ENCODE assay signal across 17 mouse cellular contexts in the genomic region with DNA sequence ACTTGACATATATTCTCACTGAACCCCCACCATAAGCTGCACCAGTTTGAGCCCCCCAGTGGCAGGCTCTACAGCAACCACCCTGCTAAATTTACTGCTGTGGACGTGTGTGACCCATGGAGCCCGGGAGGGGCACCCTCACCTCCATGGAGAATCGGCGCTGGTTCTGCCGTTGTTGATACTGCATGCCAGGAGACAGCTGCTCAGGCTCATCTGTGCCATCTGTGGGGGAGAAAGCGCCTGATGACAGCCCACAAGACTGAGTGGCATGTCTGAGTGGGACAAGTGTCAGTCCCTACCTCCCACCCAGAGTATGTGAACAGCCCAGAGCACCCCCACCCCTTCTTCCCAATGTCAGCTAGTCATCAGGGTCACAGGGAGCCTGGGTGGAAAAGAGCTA. TPM values are rescaled to one million over a fixed set of nuclear protein-coding genes. Genes with fewer than 3 reads are reported as not detected.
DNase-seq lines count a peak whose midpoint lies in the region; ATAC-seq lines count a peak whose summit lies in the region.
"Had no signal": no experiment of that assay in that cellular context is flagged by ENCODE, and none has a peak within 500 bp of the region (broad histone marks: within the 10 kb centered on the region; RNA-seq: fewer than 3 reads in every experiment).

No protein-coding gene starts in this region.

- peak; percentile 48 for ATAC-seq in forebrain, embryonic 13.5 days
- no peak; the same call in 1 of the 2 replicates for ATAC-seq in forebrain, embryonic 12.5 days (ENCODE audit: low FRiP score)
- ATAC-seq in forebrain, embryonic 14.5 days: peak; percentile 54; the same call in 1 of the 2 replicates
- ATAC-seq: liver, embryonic 12.5 days had no signal

- 83% methylated on average over 6 of the region's 6 CpGs for WGBS in forebrain, embryonic 13.5 days
- WGBS in forebrain, embryonic 12.5 days: 85% methylated on average over 6 of the region's 6 CpGs
- WGBS in forebrain, embryonic 14.5 days: 78% methylated on average over 6 of the region's 6 CpGs

- H3K4me2 ChIP-seq in forebrain, embryonic 13.5 days: no peak overlapping the region
- no peak overlapping the region for H3K4me2 ChIP-seq in forebrain, embryonic 12.5 days
- H3K4me2 ChIP-seq in forebrain, embryonic 14.5 days (ENCODE audit: low read length): no peak overlapping the region
- H3K4me2 ChIP-seq: embryonic facial prominence, embryonic 12.5 days; heart, embryonic 13.5 days; hindbrain, embryonic 13.5 days; intestine, embryonic 15.5 days; liver, embryonic 12.5 days; lung, embryonic 14.5 days; midbrain, embryonic 15.5 days had no signal

- H3K4me3 ChIP-seq in forebrain, embryonic 13.5 days: no peak overlapping the region
- H3K4me3 ChIP-seq in forebrain, embryonic 12.5 days (replicated peaks): no peak overlapping the region
- no peak overlapping the region for H3K4me3 ChIP-seq in forebrain, embryonic 14.5 days (ENCODE audit: low read depth, low read length)
- H3K4me3 ChIP-seq: embryonic facial prominence, embryonic 12.5 days; heart, embryonic 13.5 days; hindbrain, embryonic 13.5 days; intestine, embryonic 15.5 days; liver, embryonic 12.5 days; midbrain, embryonic 15.5 days had no signal

- no peaks in the 10 kb centered on the region for H3K27me3 ChIP-seq in forebrain, embryonic 13.5 days
- H3K27me3 ChIP-seq in forebrain, embryonic 12.5 days: no peaks in the 10 kb centered on the region
- no peaks in the 10 kb centered on the region for H3K27me3 ChIP-seq in forebrain, embryonic 14.5 days (replicated peaks; ENCODE audit: control insufficient read depth, insufficient read depth, low read length)
- H3K27me3 ChIP-seq: embryonic facial prominence, embryonic 12.5 days; heart, embryonic 13.5 days; hindbrain, embryonic 13.5 days; intestine, embryonic 15.5 days; liver, embryonic 12.5 days; midbrain, embryonic 15.5 days had no signal

- H3K9me3 ChIP-seq in forebrain, embryonic 13.5 days (replicated peaks): no peaks in the 10 kb centered on the region
- H3K9me3 ChIP-seq in forebrain, embryonic 12.5 days: no peaks in the 10 kb centered on the region
- no peaks in the 10 kb centered on the region for H3K9me3 ChIP-seq in forebrain, embryonic 14.5 days (replicated peaks; ENCODE audit: control insufficient read depth, low read length)
- H3K9me3 ChIP-seq: embryonic facial prominence, embryonic 12.5 days; heart, embryonic 13.5 days; hindbrain, embryonic 13.5 days; intestine, embryonic 15.5 days; liver, embryonic 12.5 days; midbrain, embryonic 15.5 days had no signal

- no peak overlapping the region for H3K27ac ChIP-seq in forebrain, embryonic 13.5 days
- no peak overlapping the region for H3K27ac ChIP-seq in forebrain, embryonic 12.5 days
- H3K27ac ChIP-seq in forebrain, embryonic 14.5 days (ENCODE audit: low read depth, low read length): no peak overlapping the region
- H3K27ac ChIP-seq: embryonic facial prominence, embryonic 12.5 days; heart, embryonic 13.5 days; hindbrain, embryonic 13.5 days; intestine, embryonic 15.5 days; liver, embryonic 12.5 days; stomach, postnatal 0 days had no signal

- intact Hi-C loops in left cerebral cortex, postnatal 36 days (cut with DNase I): loop anchor here (1.0 to 5.0 kb wide), 3 partner anchors 33 to 235 kb away; no protein-coding TSS in a partner anchor
- intact Hi-C loops in left cerebral cortex, postnatal 4 days (cut with DNase I): loop anchor here (2.0 to 5.0 kb wide), 2 partner anchors 35 to 235 kb away; no protein-coding TSS in a partner anchor

- H3K9ac ChIP-seq in forebrain, embryonic 13.5 days: no peak overlapping the region
- H3K9ac ChIP-seq in forebrain, embryonic 12.5 days: no peak overlapping the region
- H3K9ac ChIP-seq in forebrain, embryonic 14.5 days (ENCODE audit: low read length): no peak overlapping the region
- H3K9ac ChIP-seq: embryonic facial prominence, embryonic 12.5 days; heart, embryonic 13.5 days; hindbrain, embryonic 13.5 days; intestine, embryonic 15.5 days; liver, embryonic 12.5 days; lung, embryonic 14.5 days; midbrain, embryonic 15.5 days had no signal

- peak; percentile 37 to 38 for DNase-seq in left cerebral cortex, postnatal 36 days (ENCODE audit: low spot score in 2 of 2)
- no peak for DNase-seq in left cerebral cortex, postnatal 4 days
- peak; percentile 60 for DNase-seq in forebrain, embryonic 14.5 days (ENCODE audit: low spot score)
- peak; percentile 35 to 43 for DNase-seq in layer of hippocampus, postnatal 10 days (ENCODE audit: low spot score in 2 of 2)
- DNase-seq in Muller cell, postnatal 12 days (ENCODE audit: inconsistent ontology term): no peak
- DNase-seq in kidney, postnatal 4 days: no peak

- no peaks in the 10 kb centered on the region for H3K36me3 ChIP-seq in forebrain, embryonic 13.5 days (ENCODE audit: poor library complexity, severe bottlenecking)
- no peaks in the 10 kb centered on the region for H3K36me3 ChIP-seq in forebrain, embryonic 12.5 days (replicated peaks)
- H3K36me3 ChIP-seq in forebrain, embryonic 14.5 days (ENCODE audit: control insufficient read depth, insufficient read depth, low read length): no peaks in the 10 kb centered on the region
- H3K36me3 ChIP-seq: embryonic facial prominence, embryonic 12.5 days; heart, embryonic 13.5 days; hindbrain, embryonic 13.5 days; intestine, embryonic 15.5 days; liver, embryonic 12.5 days; midbrain, embryonic 15.5 days had no signal

- H3K4me1 ChIP-seq in forebrain, embryonic 13.5 days: peaks cover 12% of the 10 kb centered on the region
- H3K4me1 ChIP-seq in forebrain, embryonic 12.5 days: peaks cover 13% of the 10 kb centered on the region
- no peaks in the 10 kb centered on the region for H3K4me1 ChIP-seq in forebrain, embryonic 14.5 days (ENCODE audit: control insufficient read depth, insufficient read depth, low read length)
- H3K4me1 ChIP-seq: embryonic facial prominence, embryonic 12.5 days had no signal

RNA-seq across cellular contexts. Expression of gene Cdk18, which starts 17.6 kb away (rescaled TPM):
- polyA plus RNA-seq in forebrain, embryonic 13.5 days (2015; fragmentation: Nextera tagmentation; extraction: Ambion mirVana): 0.23 and 0.59 TPM in 2 replicates
- 0.56 and 1.0 TPM in 2 replicates for polyA plus RNA-seq in forebrain, embryonic 12.5 days (2016; fragmentation: Nextera tagmentation; extraction: Ambion mirVana)
- total RNA-seq in left cerebral cortex, postnatal 36 days (2021): 10 to 100 TPM; 29.6 to 31.5 TPM
- 10 to 100 TPM in 1 of 2 experiments, 1 to 10 TPM in 1; 9.3 to 11.5 TPM for total RNA-seq in left cerebral cortex, postnatal 4 days (2021)
- 0.31 and 0.69 TPM in 2 replicates for polyA plus RNA-seq in forebrain, embryonic 14.5 days (2014; fragmentation: Nextera tagmentation; extraction: Ambion mirVana)
- 10 to 100 TPM; 19.3 to 23.4 TPM for total RNA-seq in layer of hippocampus, postnatal 10 days (2021)
- total RNA-seq: neutrophil, adult 5-6 weeks had no signal

RNA-seq across cellular contexts. Expression of gene Mfsd4a, which starts 54.0 kb away (rescaled TPM):
- 7.8 and 8.1 TPM in 2 replicates for polyA plus RNA-seq in forebrain, embryonic 13.5 days (2015; fragmentation: Nextera tagmentation; extraction: Ambion mirVana)
- polyA plus RNA-seq in forebrain, embryonic 12.5 days (2016; fragmentation: Nextera tagmentation; extraction: Ambion mirVana): 14.2 and 16.0 TPM in 2 replicates
- 100 to 1,000 TPM in 1 of 2 experiments, 10 to 100 TPM in 1; 77.5 to 101 TPM for total RNA-seq in left cerebral cortex, postnatal 36 days (2021)
- 10 to 100 TPM; 14.6 to 20.9 TPM for total RNA-seq in left cerebral cortex, postnatal 4 days (2021)
- 3.7 and 5.0 TPM in 2 replicates for polyA plus RNA-seq in forebrain, embryonic 14.5 days (2014; fragmentation: Nextera tagmentation; extraction: Ambion mirVana)
- 10 to 100 TPM; 32.1 to 33.6 TPM for total RNA-seq in layer of hippocampus, postnatal 10 days (2021)

Comparison
In these comparisons a context has a peak if more than half of its experiments do, and no peak if none do; other contexts are left out.
1. DNase-seq: peak in left cerebral cortex, postnatal 36 days (2 of 2), forebrain, embryonic 14.5 days (single experiment) and layer of hippocampus, postnatal 10 days (2 of 2); none in left cerebral cortex, postnatal 4 days (single experiment), Muller cell, postnatal 12 days (single experiment) and kidney, postnatal 4 days (0 of 2).